Mouse (Mus musculus) limb, embryonic 14.5 days (tissue): ENCODE data around the gene Hip1r. TPM values are rescaled to one million over a fixed set of nuclear protein-coding genes. Genes with fewer than 3 reads are reported as not detected.

Source experiments
- ATAC-seq: fragments of 200-750 bp; cut with Nextera tagmentation; 2 replicates; pipeline ENCODE4 v1.8.0; 2017; ENCODE audit warnings: low read depth, moderate number of reproducible peaks, moderate TSS enrichment; ENCODE audit not compliant: low FRiP score
- DNase-seq: peaks from one replicate; pipeline ENCODE4 v3.0.0-alpha.2; 2015; ENCODE audit warnings: low spot score
- H3K27ac ChIP-seq: fragments of 300-500 bp; sonication (generic); replicated peaks from 2 replicates; pipeline ENCODE4 v1.5.1; 2014; ENCODE audit warnings: low read depth, mild to moderate bottlenecking, low read length, moderate library complexity, mixed read lengths
- H3K27me3 ChIP-seq: fragments of 300-500 bp; sonication (generic); 2 replicates; pipeline ENCODE4 v1.6.1; 2014; ENCODE audit warnings: low read length, mixed read lengths; ENCODE audit not compliant: control insufficient read depth, insufficient read depth
- H3K36me3 ChIP-seq: fragments of 300-500 bp; sonication (generic); 2 replicates; pipeline ENCODE4 v1.6.1; 2014; ENCODE audit warnings: mild to moderate bottlenecking, low read length, moderate library complexity, mixed read lengths; ENCODE audit not compliant: control insufficient read depth, insufficient read depth
- H3K4me1 ChIP-seq: fragments of 300-500 bp; sonication (generic); 2 replicates; pipeline ENCODE4 v1.6.1; 2014; ENCODE audit warnings: antibody characterized with exemption, low read length, mixed read lengths; ENCODE audit not compliant: control insufficient read depth, insufficient read depth
- H3K4me2 ChIP-seq: fragments of 300-500 bp; sonication (generic); replicated peaks from 2 replicates; pipeline ENCODE4 v1.6.1; 2014; ENCODE audit warnings: low read depth, mild to moderate bottlenecking, low read length, moderate library complexity; ENCODE audit not compliant: severe bottlenecking
- H3K4me3 ChIP-seq: fragments of 300-500 bp; sonication (generic); replicated peaks from 2 replicates; pipeline ENCODE4 v1.5.1; 2014; ENCODE audit warnings: low read length
- H3K9ac ChIP-seq: fragments of 300-500 bp; sonication (generic); 2 replicates; pipeline ENCODE4 v1.6.1; 2014; ENCODE audit warnings: mild to moderate bottlenecking, low read depth, low read length, moderate library complexity; ENCODE audit not compliant: severe bottlenecking
- H3K9me3 ChIP-seq: fragments of 300-500 bp; sonication (generic); 2 replicates; pipeline ENCODE4 v1.6.1; 2016; ENCODE audit warnings: low read length; ENCODE audit not compliant: control insufficient read depth
- POLR2A ChIP-seq: fragments of 200-500 bp; IDR thresholded peaks from 2 replicates; pipeline ENCODE4 v1.8.0; 2012; ENCODE audit warnings: inconsistent platforms, mild to moderate bottlenecking, moderate library complexity, borderline replicate concordance; ENCODE audit not compliant: insufficient read depth, insufficient read length; ENCODE audit errors: extremely low read depth
- WGBS: fragments of 180-500 bp; shearing (Covaris S2); extraction: QIAGEN DNeasy Blood & Tissue Kit; methylation state at CpG from one replicate; pipeline ENCODE4 v1.1.7; 2014; 5-methylcytosine and 5-hydroxymethylcytosine counted together
- polyA plus RNA-seq, 2 experiments: library from polyadenylated mRNA; depleted of rRNA in 1 of 2; stranded (reverse) in 1 of 2; unstranded in 1 of 2; fragments of >200 nt; fragmentation: Nextera tagmentation in 1 of 2; extraction: Ambion mirVana in 1 of 2; gene quantifications; 2 replicates each; pipeline versions ENCODE4 v1.2.1 to v1.2.3; 2012 to 2014

Gene Hip1r
- polyA plus RNA-seq, 2 experiments = 9.9 to 10.6 TPM

- H3K4me1 ChIP-seq = peaks cover 27% of the 10 kb centered on the region
- no peak for ATAC-seq
- no peak overlapping the region for H3K4me3 ChIP-seq
- H3K4me2 ChIP-seq = no peak overlapping the region
- no peak for DNase-seq
- no peaks in the 10 kb centered on the region for H3K27me3 ChIP-seq
- no peak for TF ChIP-seq POLR2A
- peak overlapping the region; percentile 13; the same call in 1 of the 2 replicates for H3K9ac ChIP-seq
- H3K9me3 ChIP-seq = no peaks in the 10 kb centered on the region
- H3K36me3 ChIP-seq = peaks cover 8% of the 10 kb centered on the region; the same call in 1 of the 2 replicates
- H3K27ac ChIP-seq = no peak overlapping the region
- WGBS = 88% methylated on average over 19 of the region's 19 CpGs
Measured at GRCm38 (mm10) chr5:124029220-124030035, 56.0 kb downstream of the Hip1r start.

- H3K4me2 ChIP-seq = peak overlapping the region; percentile 84
- H3K36me3 ChIP-seq = peaks cover 8% of the 10 kb centered on the region; the same call in 1 of the 2 replicates
- H3K4me1 ChIP-seq = peaks cover 27% of the 10 kb centered on the region
- peak overlapping the region; percentile 89 for H3K9ac ChIP-seq
- peak overlapping the region; percentile 91 for H3K27ac ChIP-seq
- no peaks in the 10 kb centered on the region for H3K9me3 ChIP-seq
- no peak for TF ChIP-seq POLR2A
- WGBS = 55% methylated on average over 12 of the region's 12 CpGs
- DNase-seq (no peak), ATAC-seq (no peak)
- H3K27me3 ChIP-seq = no peaks in the 10 kb centered on the region
- H3K4me3 ChIP-seq = peak overlapping the region; percentile 93
Measured at GRCm38 (mm10) chr5:124030386-124031067, 57.1 kb downstream of the Hip1r start.

GRCm38 (mm10) chr5:124031068-124031955 is 57.9 kb downstream of the Hip1r start:
- peak overlapping the region; percentile 91 for H3K27ac ChIP-seq
- H3K9me3 ChIP-seq = no peaks in the 10 kb centered on the region
- H3K4me2 ChIP-seq = peak overlapping the region; percentile 84
- peak overlapping the region; percentile 93 for H3K4me3 ChIP-seq
- H3K4me1 ChIP-seq = peaks cover 20% of the 10 kb centered on the region
- H3K27me3 ChIP-seq = no peaks in the 10 kb centered on the region
- 2% methylated on average over 23 of the region's 26 CpGs for WGBS
- peaks cover 5% of the 10 kb centered on the region; the same call in 1 of the 2 replicates for H3K36me3 ChIP-seq
- no peak for ATAC-seq
- peak overlapping the region; percentile 89 for H3K9ac ChIP-seq
- DNase-seq = peak; percentile 52
- TF ChIP-seq POLR2A = no peak

- peak within 1 kb of the TSS; percentile 91 for H3K27ac ChIP-seq
- no peaks in the 10 kb centered on the region for H3K36me3 ChIP-seq
- peak within 1 kb of the TSS; percentile 89 for H3K9ac ChIP-seq
- no peaks in the 10 kb centered on the region for H3K9me3 ChIP-seq
- DNase-seq (peak; percentile 82), ATAC-seq (peak; percentile 88)
- under 1% methylated on average over 52 of the region's 52 CpGs for WGBS
- peak within 1 kb of the TSS; percentile 93 for H3K4me3 ChIP-seq
- peak within 1 kb of the TSS; percentile 84 for H3K4me2 ChIP-seq
- peaks cover 15% of the 10 kb centered on the region for H3K4me1 ChIP-seq
- TF ChIP-seq POLR2A = peak; percentile 69; the same call in 1 of the 2 replicates
- H3K27me3 ChIP-seq = no peaks in the 10 kb centered on the region
Measured at GRCm38 (mm10) chr5:124032001-124032508, 58.6 kb downstream of the Hip1r start, which contains the start of gene Vps37b. Vps37b (minus strand) TSS chr5:124032270.
